Mouse (Mus musculus) midbrain, embryonic 14.5 days (tissue): Measurements from ENCODE around the gene Nme6. TPM values are rescaled to one million over a fixed set of nuclear protein-coding genes. Genes with fewer than 3 reads are reported as not detected.

Source experiments
- ATAC-seq: fragments of 200-750 bp; cut with Nextera tagmentation; 2 replicates; pipeline ENCODE4 v1.8.0; 2017; ENCODE audit warnings: moderate number of reproducible peaks, moderate library complexity; ENCODE audit not compliant: low FRiP score, low TSS enrichment
- DNase-seq: peaks from one replicate; pipeline ENCODE4 v3.0.0-alpha.2; 2015
- H3K27ac ChIP-seq: fragments of 300-500 bp; sonication (generic); replicated peaks from 2 replicates; pipeline ENCODE4 v1.5.1; 2014; ENCODE audit warnings: mild to moderate bottlenecking, low read depth, low read length, moderate library complexity
- H3K27me3 ChIP-seq: fragments of 300-500 bp; sonication (generic); 2 replicates; pipeline ENCODE4 v1.6.1; 2014; ENCODE audit warnings: low read length, control low read depth, mixed read lengths; ENCODE audit not compliant: control insufficient read depth, insufficient read depth
- H3K36me3 ChIP-seq: fragments of 300-500 bp; sonication (generic); 2 replicates; pipeline ENCODE4 v1.6.1; 2014; ENCODE audit warnings: low read length, control low read depth; ENCODE audit not compliant: control insufficient read depth, insufficient read depth
- H3K4me1 ChIP-seq: fragments of 300-500 bp; sonication (generic); 2 replicates; pipeline ENCODE4 v1.6.1; 2014; ENCODE audit warnings: mild to moderate bottlenecking, antibody characterized with exemption, low read length, control low read depth; ENCODE audit not compliant: control insufficient read depth, insufficient read depth
- H3K4me2 ChIP-seq: fragments of 300-500 bp; sonication (generic); 2 replicates; pipeline ENCODE4 v1.6.1; 2014; ENCODE audit warnings: mild to moderate bottlenecking, low read length, moderate library complexity
- H3K4me3 ChIP-seq: fragments of 300-500 bp; sonication (generic); replicated peaks from 2 replicates; pipeline ENCODE4 v1.5.1; 2014; ENCODE audit warnings: low read depth, low read length
- H3K9ac ChIP-seq: fragments of 300-500 bp; sonication (generic); replicated peaks from 2 replicates; pipeline ENCODE4 v1.6.1; 2014; ENCODE audit warnings: mild to moderate bottlenecking, low read length, moderate library complexity
- H3K9me3 ChIP-seq: fragments of 300-500 bp; sonication (generic); 2 replicates; pipeline ENCODE4 v1.6.1; 2016; ENCODE audit warnings: low read length, control low read depth, mixed read lengths; ENCODE audit not compliant: control insufficient read depth
- WGBS: fragments of 180-500 bp; shearing (Covaris S2); extraction: QIAGEN DNeasy Blood & Tissue Kit; methylation state at CpG from one replicate; pipeline ENCODE4 v1.1.7; 2014; 5-methylcytosine and 5-hydroxymethylcytosine counted together
- polyA plus RNA-seq: library from polyadenylated mRNA; unstranded; fragments of >200 nt; fragmentation: Nextera tagmentation; extraction: Ambion mirVana; gene quantifications from 2 replicates; pipeline ENCODE4 v1.2.1, GENCODE M21; 2014

Gene Nme6
- polyA plus RNA-seq, 1 experiment from 2014 or later, result 58.1 TPM

DNA sequence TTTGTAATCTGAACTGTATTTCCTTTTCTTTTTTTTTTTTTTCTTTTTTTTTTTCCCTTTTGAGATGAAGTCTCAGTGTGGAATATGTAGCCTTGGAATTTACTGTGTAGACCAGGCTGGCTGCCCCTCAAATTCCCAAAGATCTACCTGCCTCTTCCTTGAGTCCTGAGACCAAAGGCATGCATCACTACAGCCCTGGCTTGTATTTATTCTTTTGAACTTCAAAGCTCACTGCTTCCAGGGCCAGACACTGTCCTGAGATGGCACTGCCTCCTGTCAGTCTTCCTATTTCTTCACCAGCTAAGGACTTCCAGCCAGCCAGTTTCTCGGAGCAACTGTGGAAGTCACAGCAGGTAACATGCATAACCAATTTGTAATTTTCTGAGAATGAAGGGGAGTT is 20.6 kb upstream of the Nme6 start, which contains the start of gene Spink8:
TSS of gene Spink8 (plus strand) at position 301 of the 400 bp plus-strand sequence.
- H3K36me3 ChIP-seq, result no peaks in the 10 kb centered on the region
- no peak within 1 kb of the TSS for H3K4me3 ChIP-seq
- no peak within 1 kb of the TSS for H3K4me2 ChIP-seq
- H3K27me3 ChIP-seq, result no peaks in the 10 kb centered on the region
- no peak within 1 kb of the TSS for H3K27ac ChIP-seq
- no peak for DNase-seq
- no peak within 1 kb of the TSS for H3K9ac ChIP-seq
- no peak for ATAC-seq
- no peaks in the 10 kb centered on the region for H3K9me3 ChIP-seq
- 69% methylated on average over 1 of the region's 1 CpGs for WGBS
- H3K4me1 ChIP-seq, result no peaks in the 10 kb centered on the region

DNA sequence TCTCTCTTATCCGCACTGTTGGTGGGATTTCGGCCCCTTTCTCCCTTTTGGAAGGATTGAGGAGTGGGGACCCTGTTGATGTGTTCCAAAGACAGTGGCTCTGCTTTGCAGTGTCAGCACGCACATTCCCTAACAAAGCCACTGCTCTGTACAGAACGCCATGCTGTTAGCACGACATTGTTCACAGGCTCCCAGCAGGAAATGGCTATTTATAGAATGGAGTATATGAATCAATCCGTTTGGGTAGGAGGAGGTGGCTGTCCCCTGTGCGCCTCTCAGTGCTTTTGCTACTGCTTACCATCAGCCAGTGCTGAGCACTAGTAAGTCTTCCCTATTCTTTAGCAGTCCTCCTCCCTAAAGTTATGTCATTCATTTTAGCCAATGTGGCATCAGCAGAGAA is 19.1 kb upstream of the Nme6 start:
- ATAC-seq (no peak), DNase-seq (peak; percentile 40)
- no peak overlapping the region for H3K27ac ChIP-seq
- H3K4me3 ChIP-seq, result no peak overlapping the region
- WGBS, result 50% methylated on average over 7 of the region's 7 CpGs
- no peaks in the 10 kb centered on the region for H3K27me3 ChIP-seq
- no peaks in the 10 kb centered on the region for H3K9me3 ChIP-seq
- H3K4me2 ChIP-seq, result no peak overlapping the region
- no peaks in the 10 kb centered on the region for H3K36me3 ChIP-seq
- H3K9ac ChIP-seq, result no peak overlapping the region
- H3K4me1 ChIP-seq, result no peaks in the 10 kb centered on the region

DNA sequence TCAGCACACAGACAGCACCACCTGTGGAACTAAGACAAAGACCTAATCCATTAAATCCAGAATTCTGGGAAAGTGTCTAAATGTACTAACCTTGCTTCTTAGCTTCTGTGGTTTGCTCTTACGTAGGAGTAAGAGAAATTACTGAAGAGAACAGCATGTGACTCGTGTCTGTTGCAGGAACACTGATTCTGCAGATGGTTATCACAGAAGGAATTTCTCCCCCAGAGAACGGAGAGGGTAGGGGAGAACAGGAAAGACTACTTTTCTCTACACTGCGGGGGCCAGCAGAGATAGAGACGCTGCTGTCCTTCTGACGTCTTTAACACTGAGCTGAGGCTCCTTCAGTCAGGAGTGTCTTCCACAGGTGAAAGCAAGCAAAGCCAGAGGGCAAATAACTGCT is 16.2 kb upstream of the Nme6 start:
- Histone ChIP-seq H3K27ac (no peak overlapping the region), H3K36me3 (no peaks in the 10 kb centered on the region), H3K4me2 (no peak overlapping the region), H3K4me3 (no peak overlapping the region), H3K9me3 (no peaks in the 10 kb centered on the region), H3K27me3 (no peaks in the 10 kb centered on the region), H3K9ac (no peak overlapping the region), H3K4me1 (no peaks in the 10 kb centered on the region)
- 69% methylated on average over 6 of the region's 6 CpGs for WGBS
- DNase-seq (no peak), ATAC-seq (no peak)

DNA sequence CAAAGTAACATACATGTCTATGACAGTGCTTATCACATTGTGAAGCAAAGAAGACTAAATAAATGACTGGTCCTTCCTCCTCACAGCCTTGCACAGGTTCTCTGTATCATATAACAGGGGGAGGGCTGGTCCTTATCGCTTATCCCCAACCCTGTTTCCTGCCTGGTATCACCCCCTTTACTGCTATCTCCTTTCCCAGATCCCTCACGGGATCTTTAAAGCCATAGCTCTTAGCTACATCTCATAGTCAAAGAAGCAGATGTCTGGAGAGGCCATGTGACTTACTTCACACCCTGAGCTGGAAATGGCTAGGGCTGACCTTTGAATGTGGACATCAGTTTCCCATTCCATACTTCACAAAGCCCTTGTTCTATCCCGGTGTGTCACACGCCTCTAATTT is 6.8 kb upstream of the Nme6 start:
- Histone ChIP-seq H3K4me1 (no peaks in the 10 kb centered on the region), H3K4me2 (no peak overlapping the region), H3K27ac (no peak overlapping the region), H3K4me3 (no peak overlapping the region), H3K36me3 (0 out of 2 replicates have a peak, but pooled peaks cover 3% of the 10 kb centered on the region), H3K9ac (no peak overlapping the region), H3K27me3 (no peaks in the 10 kb centered on the region), H3K9me3 (no peaks in the 10 kb centered on the region)
- no peak for DNase-seq
- WGBS, result 69% methylated on average over 4 of the region's 4 CpGs
- no peak for ATAC-seq

DNA sequence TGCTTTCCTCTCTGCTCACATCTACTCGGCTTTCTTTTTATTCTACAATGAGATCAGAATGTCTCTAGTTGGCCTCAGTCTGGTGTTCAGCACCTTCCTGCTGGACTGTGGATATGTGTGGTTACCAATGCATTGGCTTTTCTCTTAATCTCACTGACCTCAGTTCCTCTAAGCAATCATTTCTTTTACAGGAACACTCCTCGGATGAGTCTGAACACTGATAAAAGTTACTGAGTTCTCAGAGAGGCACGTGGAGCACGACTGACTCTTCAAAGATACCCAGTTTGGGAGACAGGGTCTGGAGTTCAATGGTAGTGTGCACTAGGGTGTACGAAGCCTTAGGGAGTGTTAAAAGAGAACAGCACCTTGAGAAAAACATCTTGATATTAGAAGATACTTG is 6.4 kb upstream of the Nme6 start:
- Histone ChIP-seq H3K36me3 (0 out of 2 replicates have a peak, but pooled peaks cover 3% of the 10 kb centered on the region), H3K4me1 (no peaks in the 10 kb centered on the region), H3K27me3 (no peaks in the 10 kb centered on the region), H3K4me2 (no peak overlapping the region), H3K4me3 (no peak overlapping the region), H3K9ac (no peak overlapping the region), H3K27ac (no peak overlapping the region), H3K9me3 (no peaks in the 10 kb centered on the region)
- 82% methylated on average over 5 of the region's 5 CpGs for WGBS
- DNase-seq (no peak), ATAC-seq (no peak)

DNA sequence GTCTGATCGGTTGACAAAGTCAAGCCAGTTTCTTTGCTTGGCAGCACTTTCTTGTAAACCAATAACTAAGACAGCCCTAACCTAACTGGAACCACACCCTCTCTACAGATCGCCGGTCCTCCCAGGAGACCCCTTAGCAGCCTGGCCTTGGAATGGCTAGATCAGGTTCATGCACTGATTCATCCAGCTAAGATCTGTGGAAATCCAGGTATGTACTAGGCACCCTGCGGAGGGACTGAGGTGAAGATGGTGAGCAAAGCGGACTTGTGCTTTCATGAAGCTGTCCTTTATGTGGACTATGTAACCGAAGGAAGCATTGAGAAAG is 501 bp downstream of the Nme6 start:
- H3K9me3 ChIP-seq, result no peaks in the 10 kb centered on the region
- peak overlapping the region; percentile 68; the same call in 1 of the 2 replicates for H3K9ac ChIP-seq
- peak overlapping the region; percentile 62 for H3K4me3 ChIP-seq
- WGBS, result 9% methylated on average over 6 of the region's 6 CpGs
- ATAC-seq, result peak; percentile 63; the same call in 1 of the 2 replicates
- no peak overlapping the region for H3K27ac ChIP-seq
- peaks cover 4% of the 10 kb centered on the region for H3K4me1 ChIP-seq
- DNase-seq, result no peak
- H3K4me2 ChIP-seq, result peak overlapping the region; percentile 63
- H3K36me3 ChIP-seq, result peaks cover 17% of the 10 kb centered on the region; the same call in 1 of the 2 replicates
- H3K27me3 ChIP-seq, result no peaks in the 10 kb centered on the region

DNA sequence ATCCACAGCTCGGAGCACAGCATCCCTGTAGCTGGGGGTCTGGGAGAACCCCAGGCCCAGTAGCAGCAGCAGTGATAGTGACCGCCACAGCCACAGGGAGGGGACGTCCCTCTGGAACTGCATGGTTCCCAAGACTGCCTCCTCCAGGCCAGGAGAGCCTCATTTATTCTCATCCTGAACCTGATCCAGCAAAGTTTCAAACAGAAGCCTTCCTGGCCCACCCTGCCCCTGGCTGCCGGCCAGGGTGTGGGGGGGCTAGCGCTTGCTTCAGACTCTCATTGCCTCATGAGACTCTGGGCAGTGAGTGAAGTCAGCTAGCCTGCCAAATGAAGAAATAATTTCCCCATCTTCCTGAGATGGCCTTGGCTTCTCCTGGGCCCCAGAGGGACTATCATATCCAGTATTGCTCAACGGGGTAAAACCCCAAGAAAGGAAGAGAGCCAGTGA is 16.8 kb downstream of the Nme6 start, which contains the start of gene Camp:
TSS of gene Camp (minus strand) at position 306 of the 447 bp plus-strand sequence.
- DNase-seq, result peak; percentile 36
- H3K4me3 ChIP-seq, result no peak within 1 kb of the TSS
- H3K9me3 ChIP-seq, result no peaks in the 10 kb centered on the region
- no peak within 1 kb of the TSS for H3K9ac ChIP-seq
- H3K4me2 ChIP-seq, result no peak within 1 kb of the TSS
- no peak within 1 kb of the TSS for H3K27ac ChIP-seq
- ATAC-seq, result no peak
- WGBS, result 81% methylated on average over 6 of the region's 6 CpGs
- H3K36me3 ChIP-seq, result peaks cover 4% of the 10 kb centered on the region; the same call in 1 of the 2 replicates
- no peaks in the 10 kb centered on the region for H3K4me1 ChIP-seq
- H3K27me3 ChIP-seq, result no peaks in the 10 kb centered on the region

DNA sequence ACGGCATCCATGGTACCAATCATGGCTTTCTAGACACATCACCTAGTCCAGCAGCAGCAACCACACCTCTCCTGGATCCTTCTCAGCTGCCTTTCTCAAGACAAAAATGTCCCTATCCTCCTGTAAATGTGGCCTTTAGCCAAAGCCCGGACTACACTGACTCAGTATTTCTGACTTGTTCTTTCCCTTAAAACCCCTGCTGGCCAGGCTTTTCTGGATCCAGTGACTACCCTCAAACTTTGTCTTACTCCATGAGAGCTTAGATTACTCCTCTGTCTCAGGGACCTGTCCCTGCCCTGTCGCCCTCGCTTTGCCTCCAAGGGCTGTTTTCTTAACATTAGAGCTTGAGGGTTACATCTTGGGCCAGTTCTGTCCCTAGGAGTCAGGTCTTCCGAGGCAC is 17.6 kb downstream of the Nme6 start:
- 93% methylated on average over 5 of the region's 5 CpGs for WGBS
- no peak overlapping the region for H3K4me3 ChIP-seq

DNA sequence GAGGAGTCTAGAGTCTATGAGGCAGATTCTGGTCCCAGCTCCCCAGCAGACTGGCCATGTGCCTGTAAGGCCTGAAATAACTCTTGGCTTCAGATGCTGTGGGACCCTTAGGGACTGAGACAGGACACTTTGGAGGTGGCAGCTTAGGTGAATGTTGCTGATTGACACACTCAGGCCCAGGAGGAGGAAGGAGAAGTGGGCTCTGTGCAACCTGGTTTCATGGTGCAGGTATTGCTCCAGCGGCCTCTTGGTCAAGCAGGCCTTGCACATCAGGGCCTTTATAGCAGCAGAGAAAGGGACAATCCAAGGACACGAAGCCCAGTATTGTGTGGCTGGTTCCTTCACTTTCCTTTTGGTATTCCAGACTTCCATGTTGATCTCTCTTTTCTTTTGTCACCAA is 21.8 kb downstream of the Nme6 start:
- DNase-seq (no peak), ATAC-seq (no peak)
- no peak overlapping the region for H3K4me2 ChIP-seq
- H3K4me3 ChIP-seq, result no peak overlapping the region
- H3K9ac ChIP-seq, result no peak overlapping the region
- no peaks in the 10 kb centered on the region for H3K36me3 ChIP-seq
- H3K9me3 ChIP-seq, result no peaks in the 10 kb centered on the region
- H3K27ac ChIP-seq, result no peak overlapping the region
- H3K27me3 ChIP-seq, result no peaks in the 10 kb centered on the region
- 87% methylated on average over 2 of the region's 2 CpGs for WGBS
- H3K4me1 ChIP-seq, result no peaks in the 10 kb centered on the region

More for the DNA sequence above, 17.6 kb downstream of the Nme6 start:
- ATAC-seq (no peak), DNase-seq (no peak)
- H3K36me3 ChIP-seq, result 0 out of 2 replicates have a peak, but pooled peaks cover 4% of the 10 kb centered on the region
- no peak overlapping the region for H3K4me2 ChIP-seq
- no peaks in the 10 kb centered on the region for H3K27me3 ChIP-seq
- H3K9me3 ChIP-seq, result no peaks in the 10 kb centered on the region
- H3K9ac ChIP-seq, result no peak overlapping the region
- no peak overlapping the region for H3K27ac ChIP-seq
- no peaks in the 10 kb centered on the region for H3K4me1 ChIP-seq
